9 mouse cellular contexts compared by ENCODE assay signal in genomic region chr5:37288374-37288773, GRCm38 (mm10). TPM values are rescaled to one million over a fixed set of nuclear protein-coding genes. Genes with fewer than 3 reads are reported as not detected.
DNase-seq lines count a peak whose midpoint lies in the region; ATAC-seq and TF ChIP-seq lines count a peak whose summit lies in the region.
"Had no signal": no experiment of that assay in that cellular context is flagged by ENCODE, and none has a peak within 500 bp of the region (broad histone marks: within the 10 kb centered on the region; RNA-seq: fewer than 3 reads in every experiment).

No protein-coding gene starts in this region.

- H3K27ac ChIP-seq in bone marrow, adult 2 months (ENCODE audit: control insufficient read depth, insufficient read depth, low read depth, low read length, poor library complexity), result no peak overlapping the region
- no peak overlapping the region for H3K27ac ChIP-seq in embryonic fibroblast, embryonic 13.5 days (ENCODE audit: insufficient read depth, low read length)
- H3K27ac ChIP-seq in lung, embryonic 14.5 days (ENCODE audit: low read depth), result no peak overlapping the region
- H3K27ac ChIP-seq: macrophage had no signal

- no peaks in the 10 kb centered on the region for H3K36me3 ChIP-seq in lung, embryonic 14.5 days (ENCODE audit: insufficient read depth)

- TF ChIP-seq CTCF in bone marrow, adult 2 months (IDR thresholded peaks at IDR 0.05; ENCODE audit: control insufficient read depth, insufficient read depth, low read length), result peak; percentile 62
- TF ChIP-seq CTCF in embryonic fibroblast, embryonic 13.5 days (IDR thresholded peaks at IDR 0.05; ENCODE audit: borderline replicate concordance, insufficient read depth, low read length), result peak; percentile 90
- TF ChIP-seq CTCF in lung, embryonic 14.5 days (IDR thresholded peaks at IDR 0.05; ENCODE audit: low read depth), result peak; percentile 82

- no peak overlapping the region for H3K4me2 ChIP-seq in lung, embryonic 14.5 days

- no peaks in the 10 kb centered on the region for H3K4me1 ChIP-seq in bone marrow, adult 2 months (ENCODE audit: control insufficient read depth, insufficient read depth, low read length)
- H3K4me1 ChIP-seq in embryonic fibroblast, embryonic 13.5 days (ENCODE audit: control insufficient read depth, insufficient read depth, low read length), result no peaks in the 10 kb centered on the region
- no peaks in the 10 kb centered on the region for H3K4me1 ChIP-seq in lung, embryonic 14.5 days (ENCODE audit: insufficient read depth)

- peak; percentile 55; the same call in 1 of the 2 replicates for ATAC-seq in lung, embryonic 14.5 days (ENCODE audit: insufficient read depth)

- no peaks in the 10 kb centered on the region for H3K27me3 ChIP-seq in lung, embryonic 14.5 days (ENCODE audit: insufficient read depth, low read length)

- no peak for TF ChIP-seq POLR2A in bone marrow, adult 2 months (IDR thresholded peaks at IDR 0.05; ENCODE audit: borderline replicate concordance, control insufficient read depth, low read depth, low read length)
- TF ChIP-seq POLR2A in embryonic fibroblast, embryonic 13.5 days (IDR thresholded peaks at IDR 0.05; ENCODE audit: low read depth, low read length), result no peak

- 60% methylated on average over 3 of the region's 3 CpGs for WGBS in bone marrow, adult 2 months
- WGBS in lung, embryonic 14.5 days, result 71% methylated on average over 3 of the region's 3 CpGs

- H3K9me3 ChIP-seq in lung, embryonic 14.5 days (ENCODE audit: low read depth, low read length), result no peaks in the 10 kb centered on the region

- H3K9ac ChIP-seq in lung, embryonic 14.5 days, result no peak overlapping the region

- DNase-seq in ovary, postnatal 36 days (ENCODE audit: low spot score), result peak; percentile 19
- DNase-seq in ovary, adult 18-20 months (ENCODE audit: low spot score), result no peak
- peak; percentile 36 for DNase-seq in kidney, adult 9 months
- peak; percentile 70 for DNase-seq in lung, embryonic 14.5 days
- DNase-seq in retina, postnatal 7 days (ENCODE audit: low read depth, low spot score), result peak; percentile 31
- no peak for DNase-seq in urinary bladder, postnatal 4 days (ENCODE audit: low spot score in 2 of 2)

- no peak overlapping the region for H3K4me3 ChIP-seq in bone marrow, adult 2 months (replicated peaks; ENCODE audit: control insufficient read depth, low read depth, low read length)
- no peak overlapping the region for H3K4me3 ChIP-seq in embryonic fibroblast, embryonic 13.5 days (ENCODE audit: insufficient read depth, low read length)
- H3K4me3 ChIP-seq in lung, embryonic 14.5 days (ENCODE audit: low read depth, low read length), result no peak overlapping the region

RNA-seq across cellular contexts. Expression of gene Crmp1, which starts 46.6 kb away (rescaled TPM):
- 2.8 TPM in 1 of 2 replicates, not detected in the other for polyA plus RNA-seq in bone marrow, adult 2 months (2011; ENCODE audit: insufficient read depth, insufficient read length, low replicate concordance, missing spikeins)
- 7.5 and 11.2 TPM in 2 replicates for polyA plus RNA-seq in embryonic fibroblast, embryonic 13.5 days (2011; ENCODE audit: insufficient read length, low read depth, missing spikeins)
- 14.5 and 15.6 TPM in 2 replicates for polyA plus RNA-seq in lung, embryonic 14.5 days (2014; fragmentation: Nextera tagmentation; extraction: Ambion mirVana)
- polyA plus RNA-seq: macrophage had no signal

RNA-seq across cellular contexts. Expression of gene Evc, which starts 48.3 kb away (rescaled TPM):
- polyA plus RNA-seq in bone marrow, adult 2 months (2011; ENCODE audit: insufficient read depth, insufficient read length, low replicate concordance, missing spikeins), result 2.8 and 4.9 TPM in 2 replicates
- polyA plus RNA-seq in embryonic fibroblast, embryonic 13.5 days (2011; ENCODE audit: insufficient read length, low read depth, missing spikeins), result 25.2 and 38.8 TPM in 2 replicates
- 20.3 and 20.6 TPM in 2 replicates for polyA plus RNA-seq in lung, embryonic 14.5 days (2014; fragmentation: Nextera tagmentation; extraction: Ambion mirVana)
- polyA plus RNA-seq: macrophage had no signal

RNA-seq across cellular contexts. Expression of gene Evc2, which starts 49.9 kb away (rescaled TPM):
- polyA plus RNA-seq in bone marrow, adult 2 months (2011; ENCODE audit: insufficient read depth, insufficient read length, low replicate concordance, missing spikeins), result 1.7 and 2.4 TPM in 2 replicates
- 32.8 and 36.6 TPM in 2 replicates for polyA plus RNA-seq in embryonic fibroblast, embryonic 13.5 days (2011; ENCODE audit: insufficient read length, low read depth, missing spikeins)
- 21.6 and 21.7 TPM in 2 replicates for polyA plus RNA-seq in lung, embryonic 14.5 days (2014; fragmentation: Nextera tagmentation; extraction: Ambion mirVana)
- polyA plus RNA-seq: macrophage had no signal

Comparison
In these comparisons a context has a peak if more than half of its experiments do, and no peak if none do; other contexts are left out.
1. DNase-seq: peak in ovary, postnatal 36 days (single experiment), kidney, adult 9 months (single experiment), lung, embryonic 14.5 days (single experiment) and retina, postnatal 7 days (single experiment); none in ovary, adult 18-20 months (single experiment) and urinary bladder, postnatal 4 days (0 of 2).
2. Peak in every context shown above with its lines, with median percentiles within 50 percentile points of each other: CTCF ChIP-seq.